Mouse (Mus musculus) limb, embryonic 14.5 days (tissue): ENCODE results near the gene Adam19. TPM values are rescaled to one million over a fixed set of nuclear protein-coding genes. Genes with fewer than 3 reads are reported as not detected.

Experiments used
- ATAC-seq: fragments of 200-750 bp; cut with Nextera tagmentation; 2 replicates; pipeline ENCODE4 v1.8.0; 2017; ENCODE audit warnings: low read depth, moderate number of reproducible peaks, moderate TSS enrichment; ENCODE audit not compliant: low FRiP score
- DNase-seq: peaks from one replicate; pipeline ENCODE4 v3.0.0-alpha.2; 2015; ENCODE audit warnings: low spot score
- H3K27ac ChIP-seq: fragments of 300-500 bp; sonication (generic); replicated peaks from 2 replicates; pipeline ENCODE4 v1.5.1; 2014; ENCODE audit warnings: low read depth, mild to moderate bottlenecking, low read length, moderate library complexity, mixed read lengths
- H3K27me3 ChIP-seq: fragments of 300-500 bp; sonication (generic); 2 replicates; pipeline ENCODE4 v1.6.1; 2014; ENCODE audit warnings: low read length, mixed read lengths; ENCODE audit not compliant: control insufficient read depth, insufficient read depth
- H3K36me3 ChIP-seq: fragments of 300-500 bp; sonication (generic); 2 replicates; pipeline ENCODE4 v1.6.1; 2014; ENCODE audit warnings: mild to moderate bottlenecking, low read length, moderate library complexity, mixed read lengths; ENCODE audit not compliant: control insufficient read depth, insufficient read depth
- H3K4me1 ChIP-seq: fragments of 300-500 bp; sonication (generic); 2 replicates; pipeline ENCODE4 v1.6.1; 2014; ENCODE audit warnings: antibody characterized with exemption, low read length, mixed read lengths; ENCODE audit not compliant: control insufficient read depth, insufficient read depth
- H3K4me2 ChIP-seq: fragments of 300-500 bp; sonication (generic); replicated peaks from 2 replicates; pipeline ENCODE4 v1.6.1; 2014; ENCODE audit warnings: low read depth, mild to moderate bottlenecking, low read length, moderate library complexity; ENCODE audit not compliant: severe bottlenecking
- H3K4me3 ChIP-seq: fragments of 300-500 bp; sonication (generic); replicated peaks from 2 replicates; pipeline ENCODE4 v1.5.1; 2014; ENCODE audit warnings: low read length
- H3K9ac ChIP-seq: fragments of 300-500 bp; sonication (generic); 2 replicates; pipeline ENCODE4 v1.6.1; 2014; ENCODE audit warnings: mild to moderate bottlenecking, low read depth, low read length, moderate library complexity; ENCODE audit not compliant: severe bottlenecking
- H3K9me3 ChIP-seq: fragments of 300-500 bp; sonication (generic); 2 replicates; pipeline ENCODE4 v1.6.1; 2016; ENCODE audit warnings: low read length; ENCODE audit not compliant: control insufficient read depth
- POLR2A ChIP-seq: fragments of 200-500 bp; IDR thresholded peaks from 2 replicates; pipeline ENCODE4 v1.8.0; 2012; ENCODE audit warnings: inconsistent platforms, mild to moderate bottlenecking, moderate library complexity, borderline replicate concordance; ENCODE audit not compliant: insufficient read depth, insufficient read length; ENCODE audit errors: extremely low read depth
- WGBS: fragments of 180-500 bp; shearing (Covaris S2); extraction: QIAGEN DNeasy Blood & Tissue Kit; methylation state at CpG from one replicate; pipeline ENCODE4 v1.1.7; 2014; 5-methylcytosine and 5-hydroxymethylcytosine counted together
- polyA plus RNA-seq, 2 experiments: library from polyadenylated mRNA; depleted of rRNA in 1 of 2; stranded (reverse) in 1 of 2; unstranded in 1 of 2; fragments of >200 nt; fragmentation: Nextera tagmentation in 1 of 2; extraction: Ambion mirVana in 1 of 2; gene quantifications; 2 replicates each; pipeline versions ENCODE4 v1.2.1 to v1.2.3; 2012 to 2014

Gene Adam19
- polyA plus RNA-seq, 2 experiments = 13.3 to 29.3 TPM

DNA sequence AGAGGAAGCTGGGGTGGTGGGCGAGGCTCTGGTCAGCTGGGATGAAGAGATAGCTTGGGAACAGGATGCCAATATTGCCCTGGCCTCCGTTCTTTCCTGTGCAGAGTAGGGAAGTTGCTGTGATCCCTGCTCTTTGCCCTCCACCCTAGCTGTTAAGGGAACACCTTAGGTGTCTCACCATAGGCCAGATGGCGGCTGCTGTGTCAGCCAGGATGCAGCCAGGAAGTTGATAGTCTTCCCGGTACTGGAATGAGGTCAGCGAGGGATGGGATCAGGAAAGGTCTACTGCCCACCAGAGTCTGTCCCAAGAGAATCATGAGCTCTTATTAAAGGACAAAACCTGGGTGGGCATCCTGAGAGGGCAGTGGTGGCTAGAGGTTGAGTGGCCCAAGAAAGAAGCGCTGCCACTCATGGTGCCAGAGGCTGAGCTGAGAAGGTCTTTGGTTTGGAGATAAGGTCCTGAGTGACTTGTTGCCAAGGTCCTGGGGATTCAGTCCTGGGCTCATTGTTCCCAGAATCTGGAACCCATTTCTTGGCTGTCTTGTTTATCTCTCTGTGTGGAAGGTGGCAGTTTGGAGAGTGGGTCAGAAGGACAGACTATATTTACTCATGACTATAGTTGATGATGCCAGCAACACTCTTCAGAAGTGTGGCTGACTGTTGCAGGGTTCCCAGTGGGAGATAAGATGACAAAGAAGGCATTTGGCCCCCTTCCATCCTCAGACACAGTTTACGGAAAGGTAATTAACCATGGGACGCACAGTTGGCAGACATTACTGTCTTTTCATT, 54.6 kb downstream of the Adam19 start:
- no peak overlapping the region for H3K9ac ChIP-seq
- DNase-seq (no peak), ATAC-seq (no peak)
- TF ChIP-seq POLR2A = no peak
- H3K9me3 ChIP-seq = no peaks in the 10 kb centered on the region
- no peak overlapping the region for H3K4me3 ChIP-seq
- no peak overlapping the region for H3K27ac ChIP-seq
- no peak overlapping the region for H3K4me2 ChIP-seq
- H3K4me1 ChIP-seq = no peaks in the 10 kb centered on the region
- 78% methylated on average over 8 of the region's 8 CpGs for WGBS
- no peaks in the 10 kb centered on the region for H3K27me3 ChIP-seq
- peaks cover 12% of the 10 kb centered on the region for H3K36me3 ChIP-seq

DNA sequence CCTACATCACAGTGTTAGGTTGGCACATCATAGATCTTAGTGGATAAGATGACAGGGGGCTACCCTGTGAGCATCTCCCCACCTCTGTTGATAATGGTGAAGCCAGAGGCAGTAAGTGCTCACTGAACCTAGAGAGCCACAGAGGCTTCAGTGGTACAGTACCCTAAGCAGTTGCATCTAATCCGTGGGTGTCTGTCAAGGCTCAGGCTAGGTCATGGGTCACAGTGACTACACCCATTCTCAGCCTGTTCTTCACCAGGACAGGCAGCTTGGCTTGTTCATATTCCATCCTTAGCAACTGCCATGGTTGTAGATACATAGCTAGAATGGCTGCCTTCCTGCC, 55.1 kb downstream of the Adam19 start:
- no peak for ATAC-seq
- H3K9ac ChIP-seq = no peak overlapping the region
- H3K9me3 ChIP-seq = no peaks in the 10 kb centered on the region
- no peak overlapping the region for H3K4me3 ChIP-seq
- no peak overlapping the region for H3K27ac ChIP-seq
- peaks cover 12% of the 10 kb centered on the region for H3K36me3 ChIP-seq
- DNase-seq = no peak
- no peak for TF ChIP-seq POLR2A
- H3K4me2 ChIP-seq = no peak overlapping the region
- no peaks in the 10 kb centered on the region for H3K4me1 ChIP-seq
- 94% methylated on average over 1 of the region's 1 CpGs for WGBS
- no peaks in the 10 kb centered on the region for H3K27me3 ChIP-seq

DNA sequence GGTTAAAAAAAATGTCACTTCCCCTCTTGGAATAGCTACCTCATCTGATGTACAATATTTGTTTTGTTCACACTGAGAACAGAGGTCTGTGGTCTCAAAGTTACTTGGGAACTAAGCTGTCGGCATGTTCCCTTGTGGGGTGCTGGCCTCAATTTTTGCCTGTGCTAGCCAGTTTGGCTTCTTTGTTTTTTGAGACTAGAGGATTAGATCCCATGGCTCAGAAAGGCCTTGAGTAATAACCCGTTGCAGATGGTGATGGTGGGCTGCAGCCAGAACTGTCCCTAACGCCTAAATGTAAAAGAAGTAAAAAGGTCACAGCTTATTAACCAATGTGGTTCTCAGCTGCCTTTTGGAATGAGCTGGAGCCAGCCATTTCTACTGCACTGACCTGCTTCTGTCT, 57.4 kb downstream of the Adam19 start:
- ATAC-seq (no peak), DNase-seq (no peak)
- no peak overlapping the region for H3K27ac ChIP-seq
- H3K9ac ChIP-seq = no peak overlapping the region
- H3K9me3 ChIP-seq = no peaks in the 10 kb centered on the region
- H3K4me3 ChIP-seq = no peak overlapping the region
- no peak overlapping the region for H3K4me2 ChIP-seq
- WGBS = 68% methylated on average over 3 of the region's 3 CpGs
- no peaks in the 10 kb centered on the region for H3K4me1 ChIP-seq
- no peak for TF ChIP-seq POLR2A
- H3K36me3 ChIP-seq = peaks cover 13% of the 10 kb centered on the region
- no peaks in the 10 kb centered on the region for H3K27me3 ChIP-seq

DNA sequence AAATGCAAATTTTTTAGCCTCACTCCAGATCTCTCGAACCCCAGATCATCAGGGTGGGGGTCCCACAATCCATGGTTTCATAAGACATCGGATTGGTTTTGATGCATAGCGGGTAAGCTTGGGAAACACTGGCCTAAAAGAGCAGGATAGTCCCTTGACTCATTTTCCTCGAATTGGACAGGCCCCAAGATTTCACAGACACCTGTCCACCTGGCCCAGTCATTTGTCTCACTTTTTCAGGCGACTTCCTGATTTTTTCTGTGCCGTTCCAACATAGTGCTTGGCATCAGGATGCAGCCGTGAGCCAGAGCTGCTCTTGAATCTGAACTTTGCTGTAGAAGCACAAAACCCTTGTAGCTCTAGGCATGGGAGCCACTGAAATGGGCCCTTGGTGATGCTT, 58.4 kb downstream of the Adam19 start:
- Histone ChIP-seq H3K9ac (no peak overlapping the region), H3K9me3 (no peaks in the 10 kb centered on the region), H3K4me1 (no peaks in the 10 kb centered on the region), H3K27ac (no peak overlapping the region), H3K27me3 (no peaks in the 10 kb centered on the region), H3K4me2 (no peak overlapping the region), H3K36me3 (peaks cover 24% of the 10 kb centered on the region), H3K4me3 (no peak overlapping the region)
- ATAC-seq (no peak), DNase-seq (no peak)
- WGBS = 89% methylated on average over 7 of the region's 7 CpGs
- TF ChIP-seq POLR2A = no peak

DNA sequence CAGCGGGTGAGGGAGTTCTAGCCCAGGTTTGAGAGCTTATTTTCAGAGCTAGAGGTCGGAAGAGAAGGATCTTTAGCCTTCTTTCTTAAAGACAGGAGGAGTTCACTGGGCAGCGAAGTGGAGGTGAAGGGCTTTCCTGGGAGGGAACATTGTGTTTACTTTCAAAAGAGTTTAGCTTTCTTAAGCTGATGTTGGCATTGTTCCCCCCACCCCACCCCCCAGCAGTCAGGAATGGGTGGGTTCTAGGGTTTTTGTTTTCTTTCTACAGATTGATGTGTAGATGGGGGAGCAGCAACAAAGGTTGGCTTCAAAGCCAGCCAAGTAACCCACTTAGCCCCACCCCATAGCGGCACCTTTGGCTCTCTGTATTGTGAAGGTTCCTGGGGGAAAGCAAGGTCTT, 59.2 kb downstream of the Adam19 start:
- ATAC-seq = no peak
- Histone ChIP-seq H3K9ac (no peak overlapping the region), H3K27me3 (no peaks in the 10 kb centered on the region), H3K4me2 (no peak overlapping the region), H3K36me3 (peaks cover 25% of the 10 kb centered on the region), H3K9me3 (no peaks in the 10 kb centered on the region), H3K4me1 (no peaks in the 10 kb centered on the region), H3K27ac (no peak overlapping the region), H3K4me3 (no peak overlapping the region)
- 76% methylated on average over 4 of the region's 4 CpGs for WGBS
- DNase-seq = no peak
- no peak for TF ChIP-seq POLR2A
